Mouse (Mus musculus): ENCODE measurements around the gene Tdpoz4. TPM values are rescaled to one million over a fixed set of nuclear protein-coding genes. Genes with fewer than 3 reads are reported as not detected.

The Tdpoz4 gene
- not detected in 2 replicates for polyA plus RNA-seq (2021; fragmentation: Nextera tagmentation)
- long read RNA-seq, experiment 1 = 0 reads
- long read RNA-seq, experiment 2 = 0 reads

DNA sequence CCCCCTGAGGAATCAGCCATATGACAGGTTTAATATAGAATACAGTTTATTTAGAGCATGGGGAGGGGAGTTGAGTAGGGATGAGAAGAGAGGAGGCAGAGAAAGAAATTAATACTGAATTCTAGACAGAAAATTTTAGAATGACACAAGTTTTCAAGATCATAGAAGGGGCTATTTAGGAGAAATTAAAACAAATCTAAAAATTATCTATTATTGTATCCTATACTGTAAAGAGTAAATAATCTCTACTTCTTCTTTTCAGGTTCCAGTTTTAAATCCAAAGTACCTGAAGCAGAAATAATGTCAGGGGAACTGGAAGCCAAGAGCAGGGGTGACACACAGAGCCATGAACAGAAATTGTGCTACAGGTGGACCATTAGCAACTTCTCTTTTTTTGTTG lies at the start of gene Tdpoz4:
Gene Tdpoz4 (plus strand): TSS at position 301 of the 400 bp plus-strand sequence.

DNA sequence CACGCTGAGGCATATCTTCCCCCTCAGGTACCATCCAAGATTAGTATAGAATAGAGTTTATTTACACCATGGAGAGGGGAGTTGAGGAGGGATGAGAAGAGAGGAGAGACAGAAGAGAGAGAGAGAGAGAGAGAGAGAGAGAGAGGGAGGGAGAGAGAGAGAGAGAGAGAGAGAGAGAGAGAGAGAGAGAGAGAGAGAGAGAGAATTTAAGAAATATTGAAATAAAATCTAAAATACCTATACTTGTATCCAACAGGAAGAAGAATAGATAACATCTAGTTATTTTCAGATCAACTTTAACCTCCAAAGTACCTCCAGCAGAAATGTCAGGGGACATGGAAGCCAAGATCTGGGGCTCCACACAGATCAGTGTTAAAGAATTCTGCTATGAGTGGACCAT lies 23.5 kb upstream of the Tdpoz4 start, which contains the start of gene Gm5773:
Gene Gm5773 (plus strand): TSS at position 301 of the 400 bp plus-strand sequence.

GRCm38 (mm10) chr3:93825720-93826119 lies 29.5 kb downstream of the Tdpoz4 start, which contains the start of gene Tdpoz3:
Gene Tdpoz3 (plus strand): TSS chr3:93826020.

Other genes starting within 250 kb of the Tdpoz4 start
- 88.6 and 91.8 TPM in 2 replicates for gene S100a10, start 241.3 kb upstream of the Tdpoz4 start, polyA plus RNA-seq (2021; fragmentation: Nextera tagmentation)
- gene Tdpoz2, start 143.7 kb upstream of the Tdpoz4 start, polyA plus RNA-seq (2021; fragmentation: Nextera tagmentation) = not detected in 2 replicates
- gene Tdpoz1, start 120.1 kb upstream of the Tdpoz4 start, polyA plus RNA-seq (2021; fragmentation: Nextera tagmentation) = not detected in 2 replicates
- gene Gm37596, start 103.3 kb upstream of the Tdpoz4 start, polyA plus RNA-seq (2021; fragmentation: Nextera tagmentation) = not detected in 2 replicates
- gene Gm5773, start 23.4 kb upstream of the Tdpoz4 start, polyA plus RNA-seq (2021; fragmentation: Nextera tagmentation) = not detected in 2 replicates
- gene Tdpoz3, start 29.6 kb downstream of the Tdpoz4 start, polyA plus RNA-seq (2021; fragmentation: Nextera tagmentation) = not detected in 2 replicates
- gene Gm9117, start 147.1 kb downstream of the Tdpoz4 start, polyA plus RNA-seq (2021; fragmentation: Nextera tagmentation) = not detected in 2 replicates
- not detected in 2 replicates for gene Tdpoz5, start 164.9 kb downstream of the Tdpoz4 start, polyA plus RNA-seq (2021; fragmentation: Nextera tagmentation)

Measured in layer of hippocampus, adult 6 months (tissue).